Mouse (Mus musculus): ENCODE measurements around the gene Hsf3.

- TF ChIP-seq POLR2A (IDR thresholded peaks at IDR 0.05; ENCODE audit: insufficient read depth, low read depth, low read length) (no peak), CTCF (IDR thresholded peaks at IDR 0.05) (peak; percentile 48)
Measured at GRCm38 (mm10) chrX:96501580-96501979, 45.5 kb upstream of the Hsf3 start.
